Mouse (Mus musculus): ENCODE data around the gene Lpcat1.

DNA sequence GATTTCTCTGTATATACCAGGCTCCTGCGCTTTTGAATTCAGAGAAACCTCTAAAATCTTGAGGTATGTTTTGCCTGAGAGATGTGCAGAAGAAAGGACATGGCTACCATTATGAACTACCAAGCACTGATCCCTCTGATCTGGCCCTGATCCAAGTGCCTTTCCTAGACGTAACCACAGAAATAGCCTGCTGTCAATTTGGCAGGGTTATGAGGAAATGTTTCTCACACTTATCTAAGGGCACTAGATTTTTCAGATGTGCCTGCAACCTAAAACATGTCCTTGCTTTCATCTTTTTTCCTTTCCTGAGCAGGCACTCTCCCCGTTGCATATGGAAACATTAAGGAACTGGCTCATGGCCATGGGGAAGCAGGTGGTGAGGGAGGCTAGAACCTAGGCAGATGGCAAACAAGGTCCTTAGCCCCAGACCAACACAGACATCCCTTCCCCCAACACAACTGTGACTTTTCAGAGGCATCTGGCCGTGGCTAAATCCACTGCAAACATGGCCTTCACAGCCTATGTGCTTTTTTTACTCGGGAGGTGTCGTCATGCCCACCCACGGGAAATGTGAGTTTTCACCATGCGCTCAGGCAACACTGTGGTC is 23.7 kb downstream of the Lpcat1 start:
- no peak for TF ChIP-seq CTCF (IDR thresholded peaks at IDR 0.05; ENCODE audit: low read depth, low read length)
- no peak for TF ChIP-seq GATA1 (IDR thresholded peaks at IDR 0.05; ENCODE audit: borderline replicate concordance, low read length)
